Comparison of ENCODE assay signal across 10 mouse cellular contexts in genomic region chr9:32503995-32504451, GRCm38 (mm10). TPM values are rescaled to one million over a fixed set of nuclear protein-coding genes. Genes with fewer than 3 reads are reported as not detected.
DNase-seq lines count a peak whose midpoint lies in the region; ATAC-seq lines count a peak whose summit lies in the region.
"Had no signal": no experiment of that assay in that cellular context is flagged by ENCODE, and none has a peak within 500 bp of the region (broad histone marks: within the 10 kb centered on the region; RNA-seq: fewer than 3 reads in every experiment).

No protein-coding gene starts in this region.

- H3K4me3 ChIP-seq in heart, embryonic 15.5 days, result no peak overlapping the region
- no peak overlapping the region for H3K4me3 ChIP-seq in liver, embryonic 11.5 days (ENCODE audit: low read depth, low read length)
- H3K4me3 ChIP-seq: layer of hippocampus, adult 2 months had no signal

- no peaks in the 10 kb centered on the region for H3K9me3 ChIP-seq in heart, embryonic 15.5 days (replicated peaks)
- H3K9me3 ChIP-seq in liver, embryonic 11.5 days (ENCODE audit: control insufficient read depth, low read length), result no peaks in the 10 kb centered on the region

- no peaks in the 10 kb centered on the region for H3K36me3 ChIP-seq in heart, embryonic 15.5 days
- H3K36me3 ChIP-seq in liver, embryonic 11.5 days (ENCODE audit: control insufficient read depth, insufficient read depth, low read length), result no peaks in the 10 kb centered on the region

- peak; percentile 71 for DNase-seq in heart, adult 8-10 months (ENCODE audit: low spot score)
- DNase-seq in heart, postnatal 25 days (ENCODE audit: low spot score), result no peak
- no peak for DNase-seq in liver, embryonic 11.5 days (ENCODE audit: low spot score)
- no peak for DNase-seq in Muller cell, postnatal 12 days (ENCODE audit: inconsistent ontology term)
- no peak for DNase-seq in yolk sac, embryonic 10.5 days (ENCODE audit: low spot score)
- no peak for DNase-seq in gastrocnemius, postnatal 14 days
- DNase-seq: cerebellum, adult 8-10 months had no signal

- H3K4me1 ChIP-seq in heart, embryonic 15.5 days (replicated peaks), result peaks cover 25% of the 10 kb centered on the region
- peaks cover 36% of the 10 kb centered on the region for H3K4me1 ChIP-seq in liver, embryonic 11.5 days (replicated peaks; ENCODE audit: control insufficient read depth, insufficient read depth, low read length)

- peak; percentile 52 for ATAC-seq in CD4-positive, CD25-positive, alpha-beta regulatory T cell, adult 4 months
- no peak for ATAC-seq in heart, embryonic 15.5 days (replicated peaks; ENCODE audit: insufficient number of reproducible peaks, insufficient read depth, low FRiP score, low read depth)
- ATAC-seq in liver, embryonic 11.5 days (replicated peaks; ENCODE audit: low FRiP score), result peak; percentile 53; the same call in 1 of the 2 replicates

- peak overlapping the region; percentile 77; the same call in 1 of the 2 replicates for H3K27ac ChIP-seq in heart, embryonic 15.5 days
- no peak overlapping the region for H3K27ac ChIP-seq in liver, embryonic 11.5 days (ENCODE audit: low read depth, low read length)
- H3K27ac ChIP-seq: layer of hippocampus, adult 2 months had no signal

- H3K4me2 ChIP-seq in heart, embryonic 15.5 days, result no peak overlapping the region
- no peak overlapping the region for H3K4me2 ChIP-seq in liver, embryonic 11.5 days

- H3K9ac ChIP-seq in heart, embryonic 15.5 days, result no peak overlapping the region
- H3K9ac ChIP-seq in liver, embryonic 11.5 days (ENCODE audit: low read depth, low read length), result no peak overlapping the region

- intact Hi-C loops in heart, postnatal 25 days (cut with DNase I), result loop anchor here (1.0 to 5.0 kb wide), 3 partner anchors 15 to 37 kb away; no protein-coding TSS in a partner anchor
- intact Hi-C loops in gastrocnemius, postnatal 14 days (cut with DNase I; ENCODE audit: low total_unique reads), result no loop called here

- H3K27me3 ChIP-seq in heart, embryonic 15.5 days, result no peaks in the 10 kb centered on the region
- peaks cover 3% of the 10 kb centered on the region for H3K27me3 ChIP-seq in liver, embryonic 11.5 days (replicated peaks; ENCODE audit: control insufficient read depth, insufficient read depth, low read length)

- 55% methylated on average over 11 of the region's 11 CpGs for WGBS in heart, embryonic 15.5 days
- 58% methylated on average over 11 of the region's 11 CpGs for WGBS in liver, embryonic 11.5 days

RNA-seq across cellular contexts. Expression of gene Fli1, which starts 38.6 kb away (rescaled TPM):
- 10 to 100 TPM; 18.5 to 30.7 (median 20.8) TPM for total RNA-seq in heart, adult 8-10 months (2022)
- total RNA-seq in heart, postnatal 25 days (2021), result 10 to 100 TPM; 26.4 to 28.2 TPM
- polyA plus RNA-seq in CD4-positive, CD25-positive, alpha-beta regulatory T cell, adult 4 months (2017; shearing (Covaris generic)), result 100 to 1,000 TPM; 105 to 118 TPM
- 20.6 and 21.8 TPM in 2 replicates for polyA plus RNA-seq in heart, embryonic 15.5 days (2015; fragmentation: Nextera tagmentation; extraction: Ambion mirVana)
- polyA plus RNA-seq in liver, embryonic 11.5 days (2014; fragmentation: Nextera tagmentation; extraction: Ambion mirVana), result 23.1 and 24.3 TPM in 2 replicates
- total RNA-seq in gastrocnemius, postnatal 14 days (2021), result 10 to 100 TPM; 16.2 to 16.6 TPM
